Mouse (Mus musculus) B cell, adult 2 months (primary cell): ENCODE results near the gene Eif2b3.

ENCODE experiments used
- DNase-seq, 2 experiments: peaks; one replicate each; pipeline ENCODE4 v3.0.0; 2022

The Eif2b3 gene

GRCm38 (mm10) chr4:117019206-117020134 lies at the start of gene Eif2b3:
TSS of gene Eif2b3 (plus strand) at chr4:117019402.
- DNase-seq = peak; percentile 85

GRCm38 (mm10) chr4:116976503-116976902 lies 42.7 kb upstream of the Eif2b3 start:
- no peak for DNase-seq

- DNase-seq = no peak
These were observed 33.5 kb upstream of the Eif2b3 start for GRCm38 (mm10) chr4:116985681-116986080.

- peak; percentile 53 to 61 for DNase-seq
These were observed 32.6 kb upstream of the Eif2b3 start for GRCm38 (mm10) chr4:116986400-116987121.

GRCm38 (mm10) chr4:116987122-116987456 lies 32.1 kb upstream of the Eif2b3 start:
- DNase-seq = no peak

- DNase-seq = no peak
These were observed 29.5 kb upstream of the Eif2b3 start for GRCm38 (mm10) chr4:116989731-116990130.

GRCm38 (mm10) chr4:116991366-116991765 lies 27.8 kb upstream of the Eif2b3 start:
- DNase-seq = peak; percentile 84 to 85

- DNase-seq = peak; percentile 96 to 98
These were observed 25.3 kb upstream of the Eif2b3 start, which contains the start of gene Urod for GRCm38 (mm10) chr4:116993672-116994621. TSS of gene Urod (minus strand) at chr4:116994413.

GRCm38 (mm10) chr4:116995131-116995797 lies 23.9 kb upstream of the Eif2b3 start, which contains the start of gene Hectd3:
TSS of gene Hectd3 (plus strand) at chr4:116995317.
- peak; percentile 60 to 63 for DNase-seq

GRCm38 (mm10) chr4:116995798-116996135 lies 23.4 kb upstream of the Eif2b3 start:
- peak; percentile 54 to 55 for DNase-seq

GRCm38 (mm10) chr4:116999513-117000154 lies 19.6 kb upstream of the Eif2b3 start:
- DNase-seq = no peak

- no peak for DNase-seq
These were observed 17.2 kb upstream of the Eif2b3 start for GRCm38 (mm10) chr4:117001957-117002356.

GRCm38 (mm10) chr4:117002543-117003521 lies 16.4 kb upstream of the Eif2b3 start:
- DNase-seq = peak; percentile 48 to 51

GRCm38 (mm10) chr4:117004649-117005048 lies 14.6 kb upstream of the Eif2b3 start:
- DNase-seq = peak; percentile 42 to 44

GRCm38 (mm10) chr4:117005611-117006400 lies 13.4 kb upstream of the Eif2b3 start:
- no peak for DNase-seq

GRCm38 (mm10) chr4:117007058-117007457 lies 12.1 kb upstream of the Eif2b3 start:
- DNase-seq = no peak

- no peak for DNase-seq
These were observed 9.0 kb upstream of the Eif2b3 start for GRCm38 (mm10) chr4:117010231-117010630.

GRCm38 (mm10) chr4:117013596-117013995 lies 5.6 kb upstream of the Eif2b3 start:
- no peak for DNase-seq

GRCm38 (mm10) chr4:117014901-117015415 lies 4.2 kb upstream of the Eif2b3 start:
- no peak for DNase-seq
